In the genomic region with DNA sequence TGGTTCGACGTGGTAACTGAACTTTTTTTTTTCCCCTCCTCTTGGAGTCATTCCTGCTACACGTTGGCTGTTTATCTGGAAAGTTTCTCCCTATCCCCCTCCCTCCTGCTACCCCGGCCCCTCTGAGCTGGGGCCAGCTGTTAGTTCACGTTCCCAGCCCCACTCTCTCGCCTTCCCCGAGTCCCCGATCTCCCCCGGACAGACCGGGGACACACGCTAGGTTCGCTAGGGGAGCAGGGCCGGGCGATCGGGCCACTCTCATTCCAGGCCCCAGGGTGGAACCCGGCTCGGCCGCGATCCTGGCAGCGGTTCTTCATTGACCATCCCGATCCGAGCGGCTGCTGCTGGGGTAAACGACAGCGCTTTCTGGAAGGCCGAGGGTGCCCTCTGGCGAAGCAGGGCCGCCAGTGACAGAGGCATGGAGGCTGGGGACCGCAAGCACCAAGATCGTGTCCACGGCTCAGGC, we compare ENCODE assay signal across 1 mouse cellular context.
TF ChIP-seq lines count a peak whose summit lies in the region.

No protein-coding gene starts in this region.

TF ChIP-seq in MEL, 35 proteins besides CTCF, POLR2A, EP300 and RAD21 (continued from another document):
- TF ChIP-seq SIN3A (IDR thresholded peaks at IDR 0.05; ENCODE audit: low read length) (peak; percentile 55; the same call in 1 of the 2 replicates), POLR2AphosphoS5 (IDR thresholded peaks at IDR 0.05; ENCODE audit: borderline replicate concordance, low read depth, low read length) (no peak), CHD2 (IDR thresholded peaks at IDR 0.05; ENCODE audit: low read length) (no peak)
